Comparison of ENCODE assay signal across 8 mouse cellular contexts in genomic region chr17:80127331-80128251, GRCm38 (mm10). TPM values are rescaled to one million over a fixed set of nuclear protein-coding genes. Genes with fewer than 3 reads are reported as not detected.
A peak's percentile ranks its signal among the peaks of the same experiment; 100 is the strongest.
DNase-seq lines count a peak whose midpoint lies in the region; ATAC-seq lines count a peak whose summit lies in the region.

Gene Galm, plus strand, starts transcription at chr17:80127471.

- peak; percentile 85 for ATAC-seq in hindbrain, embryonic 13.5 days (ENCODE audit: low FRiP score)

- H3K9me3 ChIP-seq in hindbrain, embryonic 13.5 days: no peaks in the 10 kb centered on the region

- peaks cover 9% of the 10 kb centered on the region for H3K4me1 ChIP-seq in hindbrain, embryonic 13.5 days (replicated peaks)

- peak within 1 kb of the TSS; percentile 46 for H3K4me3 ChIP-seq in hindbrain, embryonic 13.5 days

- H3K27ac ChIP-seq in hindbrain, embryonic 13.5 days: no peak within 1 kb of the TSS

- peak within 1 kb of the TSS; percentile 67 for H3K4me2 ChIP-seq in hindbrain, embryonic 13.5 days

- peak; percentile 35 for DNase-seq in ZHBTc4 (ENCODE audit: low read depth, low spot score)
- DNase-seq in cerebellum, postnatal 14 days: peak; percentile 40 to 50
- peak; percentile 79 for DNase-seq in gastrocnemius, adult 18-20 months (ENCODE audit: low spot score)
- DNase-seq in layer of hippocampus, postnatal 10 days (ENCODE audit: low spot score in 2 of 2): peak; percentile 28 to 43
- peak; percentile 64 for DNase-seq in lung, postnatal 14 days
- peak; percentile 63 for DNase-seq in ovary, postnatal 36 days (ENCODE audit: low spot score)
- peak; percentile 67 for DNase-seq in urinary bladder, postnatal 14 days (ENCODE audit: low spot score)

- no peaks in the 10 kb centered on the region for H3K36me3 ChIP-seq in hindbrain, embryonic 13.5 days

- 6% methylated on average over 30 of the region's 30 CpGs for WGBS in hindbrain, embryonic 13.5 days

- H3K9ac ChIP-seq in hindbrain, embryonic 13.5 days: peak within 1 kb of the TSS; percentile 60

- 0 out of 2 replicates have a peak, but pooled peaks cover 7% of the 10 kb centered on the region for H3K27me3 ChIP-seq in hindbrain, embryonic 13.5 days

RNA-seq across cellular contexts. Expression of gene Galm, which starts in this region (rescaled TPM):
- total RNA-seq in gastrocnemius, adult 18-20 months (2021): 1 to 10 TPM; 2.5 to 2.8 TPM
- polyA plus RNA-seq in hindbrain, embryonic 13.5 days (2015; fragmentation: Nextera tagmentation; extraction: Ambion mirVana): 2.0 and 2.4 TPM in 2 replicates
- 1 to 10 TPM; 2.9 to 3.7 TPM for total RNA-seq in layer of hippocampus, postnatal 10 days (2021)
